Mouse (Mus musculus) liver, embryonic 12.5 days (tissue): ENCODE results near the gene Tmem145. TPM values are rescaled to one million over a fixed set of nuclear protein-coding genes. Genes with fewer than 3 reads are reported as not detected.
A peak's percentile ranks its signal among the peaks of the same experiment; 100 is the strongest.
"Not testable (repeated sequence)": the region's sequence is repeated elsewhere in the genome, so short reads cannot be mapped to it uniquely, and the experiment has no call there.

Experiments used
- ATAC-seq: fragments of 200-750 bp; cut with Nextera tagmentation; 2 replicates; pipeline ENCODE4 v1.8.0; 2017; ENCODE audit warnings: moderate number of reproducible peaks, mild to moderate bottlenecking, moderate library complexity
- H3K27ac ChIP-seq: fragments of 300-500 bp; sonication (generic); 2 replicates; pipeline ENCODE4 v1.5.1; 2016; ENCODE audit warnings: mild to moderate bottlenecking
- H3K27me3 ChIP-seq: fragments of 300-500 bp; sonication (generic); replicated peaks from 2 replicates; pipeline ENCODE4 v1.6.1; 2016; ENCODE audit warnings: mild to moderate bottlenecking, moderate library complexity
- H3K36me3 ChIP-seq: fragments of 300-500 bp; sonication (generic); 2 replicates; pipeline ENCODE4 v1.6.1; 2016; ENCODE audit warnings: mild to moderate bottlenecking, moderate library complexity
- H3K4me1 ChIP-seq: fragments of 300-500 bp; sonication (generic); 2 replicates; pipeline ENCODE4 v1.6.1; 2016
- H3K4me2 ChIP-seq: fragments of 300-500 bp; sonication (generic); 2 replicates; pipeline ENCODE4 v1.6.1; 2016; ENCODE audit warnings: mild to moderate bottlenecking, moderate library complexity
- H3K4me3 ChIP-seq: fragments of 300-500 bp; sonication (generic); 2 replicates; pipeline ENCODE4 v1.5.1; 2016; ENCODE audit warnings: mild to moderate bottlenecking, moderate library complexity
- H3K9ac ChIP-seq: fragments of 300-500 bp; sonication (generic); 2 replicates; pipeline ENCODE4 v1.6.1; 2016; ENCODE audit warnings: mild to moderate bottlenecking, moderate library complexity
- H3K9me3 ChIP-seq: fragments of 300-500 bp; sonication (generic); replicated peaks from 2 replicates; pipeline ENCODE4 v1.6.1; 2016; ENCODE audit warnings: mild to moderate bottlenecking, moderate library complexity
- WGBS: fragments of 180-500 bp; shearing (Covaris S2); methylation state at CpG from one replicate; pipeline ENCODE4 v1.1.7; 2016; ENCODE audit not compliant: insufficient replicate concordance; 5-methylcytosine and 5-hydroxymethylcytosine counted together
- polyA plus RNA-seq: library from polyadenylated mRNA; unstranded; fragments of >200 nt; fragmentation: Nextera tagmentation; extraction: Ambion mirVana; gene quantifications from 2 replicates; pipeline ENCODE4 v1.2.1, GENCODE M21; 2016

Gene Tmem145
- polyA plus RNA-seq, 1 experiment from 2014 or later, result 0.14 TPM

GRCm38 (mm10) chr7:25315306-25316041, 9.6 kb downstream of the Tmem145 start:
- Histone ChIP-seq H3K4me3 (peak overlapping the region; percentile 67), H3K27ac (no peak overlapping the region), H3K9me3 (no peaks in the 10 kb centered on the region), H3K4me1 (peaks cover 29% of the 10 kb centered on the region), H3K36me3 (no peaks in the 10 kb centered on the region), H3K4me2 (peak overlapping the region; percentile 90), H3K9ac (no peak overlapping the region), H3K27me3 (peaks cover 71% of the 10 kb centered on the region)
- WGBS, result 2% methylated on average over 69 of the region's 69 CpGs
- no peak for ATAC-seq

DNA sequence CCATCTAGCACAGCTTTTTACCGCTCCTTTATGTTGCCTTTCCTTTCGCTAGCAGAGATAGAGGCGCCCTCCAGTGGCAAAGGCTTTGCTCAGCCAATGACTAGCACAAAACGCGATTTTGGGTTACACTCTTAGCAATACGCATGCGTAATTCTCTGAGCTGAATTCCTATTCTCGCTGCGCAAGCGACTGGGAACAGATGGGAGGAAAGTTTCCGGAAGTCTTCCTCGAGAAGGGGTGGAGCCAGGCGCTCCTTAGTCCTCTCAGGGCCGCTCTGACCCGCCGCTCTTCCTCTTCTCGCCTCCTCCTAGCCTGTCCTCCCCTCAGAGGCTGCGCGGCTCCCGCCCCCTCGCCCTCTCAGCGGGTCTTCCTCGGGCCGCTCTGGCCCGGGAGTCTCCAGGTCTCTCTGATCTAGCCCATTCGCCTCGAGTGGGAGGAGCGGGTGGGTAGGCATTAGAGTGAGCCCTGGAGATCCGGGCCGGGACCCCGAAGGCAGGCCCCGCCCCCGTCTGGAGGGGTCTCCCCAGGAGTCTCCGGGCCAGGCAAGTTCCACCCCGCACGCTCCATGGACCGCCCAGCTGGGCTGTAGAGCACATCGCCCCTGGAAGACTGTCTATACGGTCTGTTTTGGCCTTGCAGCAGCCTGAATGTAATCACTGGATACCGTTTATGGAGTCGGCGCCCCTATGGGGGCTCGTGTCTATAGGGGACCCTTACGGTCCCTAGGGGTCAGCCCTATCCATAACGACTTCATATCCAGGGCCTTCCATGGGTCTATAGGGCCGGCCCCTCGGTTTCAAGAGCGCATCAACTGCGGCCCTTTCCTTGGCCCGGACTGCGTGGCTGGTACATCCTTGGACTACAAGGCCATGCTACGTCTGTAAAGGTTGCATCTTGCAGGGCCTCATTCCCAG, 10.9 kb downstream of the Tmem145 start, which contains the start of gene Megf8:
Megf8 (plus strand) TSS at position 633 of the 914 bp plus-strand sequence.
- H3K27me3 ChIP-seq, result peaks cover 57% of the 10 kb centered on the region
- peak within 1 kb of the TSS; percentile 67 for H3K4me3 ChIP-seq
- H3K4me1 ChIP-seq, result peaks cover 32% of the 10 kb centered on the region
- WGBS, result 1% methylated on average over 52 of the region's 52 CpGs
- no peaks in the 10 kb centered on the region for H3K9me3 ChIP-seq
- peak within 1 kb of the TSS; percentile 90 for H3K4me2 ChIP-seq
- H3K36me3 ChIP-seq, result no peaks in the 10 kb centered on the region
- peak; percentile 91 for ATAC-seq
- H3K27ac ChIP-seq, result peak within 1 kb of the TSS; percentile 5
- peak within 1 kb of the TSS; percentile 74 for H3K9ac ChIP-seq

DNA sequence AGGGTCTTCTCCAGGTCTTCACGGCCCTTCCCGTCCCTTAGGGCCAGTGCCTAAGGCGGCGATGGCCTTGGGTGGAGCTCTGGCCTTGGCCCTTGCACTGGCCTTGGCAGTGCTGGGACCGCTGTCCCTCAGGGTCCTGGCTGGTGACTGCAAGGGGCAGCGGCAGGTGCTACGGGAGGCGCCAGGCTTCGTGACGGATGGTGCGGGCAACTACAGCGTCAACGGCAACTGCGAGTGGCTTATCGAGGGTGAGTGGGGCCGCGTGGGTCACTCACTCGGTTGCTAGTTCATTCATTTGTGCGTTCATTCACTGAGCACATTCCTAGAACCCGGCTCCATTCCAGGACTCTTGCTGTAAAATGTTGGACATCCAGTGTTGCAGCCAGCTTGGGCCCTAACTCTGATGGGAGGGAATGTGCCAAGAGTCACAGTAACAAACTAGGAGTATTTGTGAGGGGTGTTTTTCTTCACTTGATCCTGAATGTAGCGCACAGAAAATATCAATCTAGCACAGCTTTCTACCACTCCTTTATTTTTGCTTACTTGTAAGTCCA, 11.6 kb downstream of the Tmem145 start:
- Histone ChIP-seq H3K4me1 (peaks cover 36% of the 10 kb centered on the region), H3K9ac (peak overlapping the region; percentile 74), H3K36me3 (no peaks in the 10 kb centered on the region), H3K4me2 (peak overlapping the region; percentile 90), H3K27ac (peak overlapping the region; percentile 5), H3K27me3 (peaks cover 50% of the 10 kb centered on the region), H3K4me3 (peak overlapping the region; percentile 67), H3K9me3 (no peaks in the 10 kb centered on the region)
- WGBS, result 21% methylated on average over 21 of the region's 21 CpGs
- ATAC-seq, result no peak

DNA sequence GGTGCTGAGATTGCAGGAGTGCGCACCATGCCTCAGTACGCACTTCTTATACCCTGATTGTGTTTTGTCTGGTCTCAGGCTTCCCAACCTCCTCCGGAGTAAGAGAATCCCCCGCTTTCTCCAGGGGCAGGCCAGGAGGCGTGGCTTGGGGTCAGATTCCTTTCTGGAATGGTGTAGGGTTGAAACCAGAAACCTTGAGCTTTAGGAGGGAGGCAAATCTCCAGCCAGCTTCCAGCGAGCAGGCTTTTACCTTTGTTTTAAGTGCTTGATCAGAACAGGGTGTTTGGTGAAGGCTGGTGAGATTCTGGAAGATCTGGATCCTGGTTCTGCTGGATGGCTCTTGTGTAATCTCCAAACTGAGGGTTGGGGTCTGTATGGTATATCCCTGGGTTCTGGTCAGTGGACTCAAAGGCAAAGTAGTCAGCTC, 16.2 kb downstream of the Tmem145 start:
- no peak overlapping the region for H3K27ac ChIP-seq
- H3K4me1 ChIP-seq, result peaks cover 16% of the 10 kb centered on the region
- no peak overlapping the region for H3K4me3 ChIP-seq
- H3K9ac ChIP-seq, result no peak overlapping the region
- no peak for ATAC-seq
- WGBS, result 43% methylated on average over 6 of the region's 6 CpGs
- no peak overlapping the region for H3K4me2 ChIP-seq
- H3K27me3 ChIP-seq, result peaks cover 5% of the 10 kb centered on the region
- H3K9me3 ChIP-seq, result no peaks in the 10 kb centered on the region
- H3K36me3 ChIP-seq, result no peaks in the 10 kb centered on the region

- ATAC-seq, result no peak
- Histone ChIP-seq H3K4me3 (no peak overlapping the region), H3K36me3 (no peaks in the 10 kb centered on the region), H3K27ac (no peak overlapping the region), H3K4me1 (peaks cover 7% of the 10 kb centered on the region; the same call in 1 of the 2 replicates), H3K9me3 (no peaks in the 10 kb centered on the region), H3K9ac (no peak overlapping the region), H3K27me3 (no peaks in the 10 kb centered on the region), H3K4me2 (no peak overlapping the region)
- 82% methylated on average over 2 of the region's 2 CpGs for WGBS
These were observed 17.3 kb downstream of the Tmem145 start for GRCm38 (mm10) chr7:25323219-25323618.

DNA sequence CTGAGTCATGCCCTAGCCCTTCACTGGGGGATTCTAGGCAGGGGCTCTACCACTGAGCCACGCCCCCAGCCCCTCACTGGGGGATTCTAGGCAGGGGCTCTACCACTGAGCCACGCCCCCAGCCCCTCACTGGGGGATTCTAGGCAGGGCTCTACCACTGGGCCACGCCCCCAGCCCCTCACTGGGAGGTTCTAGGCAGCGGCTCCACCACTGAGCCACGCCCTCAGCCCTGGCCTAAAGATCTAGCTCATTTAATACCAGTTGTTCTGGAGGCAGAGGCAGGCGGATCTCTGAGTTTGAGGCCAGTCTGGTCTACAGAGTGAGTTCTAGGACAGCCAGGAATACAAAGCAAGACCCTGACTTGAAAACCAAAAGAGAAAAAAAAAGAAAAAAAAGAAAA, 19.5 kb downstream of the Tmem145 start:
- WGBS, result 68% methylated on average over 6 of the region's 6 CpGs
- not testable (repeated sequence) for H3K36me3 ChIP-seq, H3K4me3 ChIP-seq, H3K4me2 ChIP-seq, ATAC-seq, H3K9ac ChIP-seq, H3K4me1 ChIP-seq, H3K27me3 ChIP-seq, H3K9me3 ChIP-seq, H3K27ac ChIP-seq

DNA sequence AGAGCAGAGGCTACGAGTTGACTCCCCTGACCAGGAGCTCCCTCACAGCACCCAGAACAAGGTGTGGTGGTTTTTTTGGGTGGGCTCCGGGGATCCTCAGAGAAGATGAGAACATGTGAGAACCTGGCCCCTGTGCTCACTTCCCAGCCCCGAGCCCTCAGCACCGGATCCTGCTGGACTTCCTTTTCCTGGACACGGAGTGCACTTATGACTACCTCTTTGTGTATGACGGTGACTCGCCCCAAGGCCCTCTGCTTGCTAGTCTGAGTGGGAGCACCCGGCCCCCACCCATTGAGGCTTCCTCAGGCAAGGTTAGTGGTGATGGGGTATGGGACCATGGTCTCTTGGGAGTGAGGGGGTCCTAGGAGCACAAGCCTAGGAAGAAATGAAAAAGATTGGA, 20.3 kb downstream of the Tmem145 start:
- no peaks in the 10 kb centered on the region for H3K27me3 ChIP-seq
- 68% methylated on average over 8 of the region's 8 CpGs for WGBS
- H3K27ac ChIP-seq, result no peak overlapping the region
- H3K36me3 ChIP-seq, result no peaks in the 10 kb centered on the region
- H3K4me3 ChIP-seq, result no peak overlapping the region
- H3K4me1 ChIP-seq, result peaks cover 7% of the 10 kb centered on the region; the same call in 1 of the 2 replicates
- H3K9ac ChIP-seq, result no peak overlapping the region
- no peak overlapping the region for H3K4me2 ChIP-seq
- ATAC-seq, result no peak
- H3K9me3 ChIP-seq, result no peaks in the 10 kb centered on the region

GRCm38 (mm10) chr7:25333596-25334307, 27.8 kb downstream of the Tmem145 start:
- no peak overlapping the region for H3K4me3 ChIP-seq
- H3K27ac ChIP-seq, result no peak overlapping the region
- H3K4me1 ChIP-seq, result no peaks in the 10 kb centered on the region
- H3K9me3 ChIP-seq, result no peaks in the 10 kb centered on the region
- no peaks in the 10 kb centered on the region for H3K27me3 ChIP-seq
- H3K9ac ChIP-seq, result no peak overlapping the region
- WGBS, result 45% methylated on average over 16 of the region's 16 CpGs
- no peak overlapping the region for H3K4me2 ChIP-seq
- 0 out of 2 replicates have a peak, but pooled peaks cover 4% of the 10 kb centered on the region for H3K36me3 ChIP-seq
- ATAC-seq, result peak; percentile 70

DNA sequence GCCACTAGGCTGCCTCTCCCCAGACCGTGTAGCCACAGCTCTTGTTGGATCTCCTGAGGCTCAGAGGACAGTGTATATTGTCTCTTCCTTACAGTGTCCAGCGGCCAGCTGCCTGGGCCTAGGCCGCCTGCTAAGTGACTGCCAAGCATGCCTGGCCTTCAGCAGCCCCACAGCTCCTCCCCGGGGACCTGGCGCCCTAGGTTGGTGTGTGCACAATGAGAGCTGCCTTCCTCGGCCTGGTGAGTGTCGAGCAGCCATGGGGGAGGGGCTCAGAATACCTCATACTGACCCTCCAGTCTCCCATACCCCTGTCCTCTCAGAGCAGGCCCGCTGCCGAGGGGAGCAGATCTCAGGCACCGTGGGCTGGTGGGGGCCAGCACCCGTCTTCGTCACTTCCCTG, 28.6 kb downstream of the Tmem145 start:
- H3K4me2 ChIP-seq, result no peak overlapping the region
- H3K36me3 ChIP-seq, result 0 out of 2 replicates have a peak, but pooled peaks cover 4% of the 10 kb centered on the region
- H3K4me1 ChIP-seq, result no peaks in the 10 kb centered on the region
- H3K9ac ChIP-seq, result no peak overlapping the region
- H3K4me3 ChIP-seq, result no peak overlapping the region
- no peak overlapping the region for H3K27ac ChIP-seq
- no peak for ATAC-seq
- no peaks in the 10 kb centered on the region for H3K27me3 ChIP-seq
- WGBS, result 78% methylated on average over 12 of the region's 12 CpGs
- H3K9me3 ChIP-seq, result no peaks in the 10 kb centered on the region

DNA sequence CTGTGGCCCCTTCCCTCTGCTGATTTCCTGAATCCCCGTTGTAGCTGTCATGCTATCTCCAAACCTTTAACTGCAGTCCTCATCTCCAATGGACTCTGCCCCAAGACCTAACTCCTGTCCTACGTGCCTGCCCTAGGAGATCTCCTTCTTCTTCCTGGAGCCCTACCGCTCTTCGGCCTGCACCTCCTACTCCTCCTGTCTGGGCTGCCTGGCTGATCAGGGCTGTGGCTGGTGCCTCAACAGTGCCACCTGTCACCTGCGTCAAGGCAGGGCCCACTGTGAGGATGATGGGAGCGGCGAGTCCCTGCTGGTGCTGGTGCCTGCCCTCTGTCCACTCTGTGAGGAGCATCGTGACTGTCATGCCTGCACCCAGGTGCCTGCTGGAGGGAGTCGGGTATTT, 33.4 kb downstream of the Tmem145 start:
- Histone ChIP-seq H3K9me3 (no peaks in the 10 kb centered on the region), H3K4me3 (no peak overlapping the region), H3K4me2 (no peak overlapping the region), H3K9ac (no peak overlapping the region), H3K27ac (no peak overlapping the region), H3K4me1 (no peaks in the 10 kb centered on the region), H3K36me3 (0 out of 2 replicates have a peak, but pooled peaks cover 4% of the 10 kb centered on the region), H3K27me3 (no peaks in the 10 kb centered on the region)
- no peak for ATAC-seq
- WGBS, result 75% methylated on average over 9 of the region's 9 CpGs

- ATAC-seq, result no peak
- WGBS, result 75% methylated on average over 20 of the region's 20 CpGs
These were observed 35.3 kb downstream of the Tmem145 start for GRCm38 (mm10) chr7:25341000-25341784.

More at GRCm38 (mm10) chr7:25341000-25341784, 35.3 kb downstream of the Tmem145 start:
- Histone ChIP-seq H3K27ac (no peak overlapping the region), H3K4me1 (no peaks in the 10 kb centered on the region), H3K4me2 (no peak overlapping the region), H3K27me3 (no peaks in the 10 kb centered on the region), H3K4me3 (no peak overlapping the region), H3K36me3 (no peaks in the 10 kb centered on the region), H3K9ac (no peak overlapping the region), H3K9me3 (no peaks in the 10 kb centered on the region)
